Mouse (Mus musculus) liver, adult 2 months (tissue): Measurements from ENCODE around the gene Far1.

ENCODE experiments used
- CTCF ChIP-seq: fragments of 200-500 bp; IDR thresholded peaks from 2 replicates; pipeline ENCODE4 v1.5.1; 2011; ENCODE audit warnings: low read depth, low read length, control low read depth
- POLR2A ChIP-seq: fragments of 200-500 bp; IDR thresholded peaks from 2 replicates; pipeline ENCODE4 v1.6.1; 2011; ENCODE audit warnings: low read length, control low read depth; ENCODE audit not compliant: insufficient read depth; ENCODE audit errors: extremely low read depth

GRCm38 (mm10) chr7:113468345-113468744, 45.3 kb upstream of the Far1 start:
- TF ChIP-seq CTCF: no peak
- TF ChIP-seq POLR2A: no peak
